20 mouse cellular contexts compared by ENCODE assay signal in the genomic region with DNA sequence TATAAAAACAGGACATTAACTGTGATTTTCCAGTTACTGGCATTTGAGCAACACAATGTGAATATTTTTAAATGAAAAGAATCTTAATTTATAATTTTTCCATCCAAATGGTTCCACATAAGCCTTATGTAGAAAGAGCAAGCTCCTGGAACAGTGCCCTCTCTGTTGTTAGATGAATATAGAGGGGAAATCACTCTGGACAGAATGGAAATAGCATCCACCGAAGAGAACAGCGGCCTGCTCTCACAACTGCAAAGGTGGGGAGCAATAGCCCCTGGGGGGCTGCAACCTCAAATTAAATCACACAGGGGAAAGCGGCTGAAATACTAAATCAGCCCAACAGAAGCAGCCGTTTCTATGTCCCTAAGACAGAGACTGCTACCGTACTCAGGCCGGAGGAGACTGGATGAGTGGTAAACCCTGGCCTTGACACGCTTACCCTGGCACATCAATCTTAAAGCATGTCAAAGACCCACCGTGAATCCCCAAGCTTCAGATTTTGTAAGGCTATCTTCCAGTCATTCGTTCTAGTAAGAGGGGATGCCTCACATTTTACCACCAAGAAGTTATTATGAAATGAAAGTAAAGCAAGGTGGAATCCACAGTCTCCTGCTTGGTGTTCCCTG.
DNase-seq lines count a peak whose midpoint lies in the region; ATAC-seq and TF ChIP-seq lines count a peak whose summit lies in the region.
"Had no signal": no experiment of that assay in that cellular context is flagged by ENCODE, and none has a peak within 500 bp of the region (broad histone marks: within the 10 kb centered on the region; RNA-seq: fewer than 3 reads in every experiment).

No protein-coding gene starts in this region.

- H3K27ac ChIP-seq in kidney, embryonic 16.5 days (ENCODE audit: low read length), result 0 out of 2 replicates have a peak overlapping the region, but pooled peaks have one; percentile 12
- no peak overlapping the region for H3K27ac ChIP-seq in lung, postnatal 0 days (ENCODE audit: low read length)
- H3K27ac ChIP-seq: embryonic facial prominence, embryonic 13.5 days; hindbrain, embryonic 12.5 days; limb, embryonic 12.5 days; liver, embryonic 12.5 days; midbrain, embryonic 10.5 days had no signal

- H3K36me3 ChIP-seq in kidney, embryonic 16.5 days (ENCODE audit: insufficient read depth, low read length), result 0 out of 2 replicates have a peak, but pooled peaks cover 2% of the 10 kb centered on the region
- H3K36me3 ChIP-seq in lung, postnatal 0 days (ENCODE audit: insufficient read depth, low read length), result no peaks in the 10 kb centered on the region
- H3K36me3 ChIP-seq: embryonic facial prominence, embryonic 13.5 days; hindbrain, embryonic 12.5 days; limb, embryonic 12.5 days; liver, embryonic 12.5 days; midbrain, embryonic 10.5 days had no signal

- TF ChIP-seq EP300 in lung, postnatal 0 days (IDR thresholded peaks at IDR 0.05), result no peak

- no peak overlapping the region for H3K4me2 ChIP-seq in kidney, embryonic 16.5 days (replicated peaks; ENCODE audit: low read depth, low read length)
- no peak overlapping the region for H3K4me2 ChIP-seq in lung, postnatal 0 days (replicated peaks; ENCODE audit: low read depth, low read length)
- H3K4me2 ChIP-seq: embryonic facial prominence, embryonic 13.5 days; heart, embryonic 11.5 days; hindbrain, embryonic 12.5 days; limb, embryonic 12.5 days; liver, embryonic 12.5 days had no signal

- H3K4me1 ChIP-seq in kidney, embryonic 16.5 days (ENCODE audit: insufficient read depth, low read length), result 0 out of 2 replicates have a peak, but pooled peaks cover 2% of the 10 kb centered on the region
- H3K4me1 ChIP-seq in lung, postnatal 0 days (ENCODE audit: insufficient read depth, low read depth, low read length), result no peaks in the 10 kb centered on the region
- H3K4me1 ChIP-seq: liver, embryonic 12.5 days had no signal

- H3K9ac ChIP-seq in kidney, embryonic 16.5 days (replicated peaks; ENCODE audit: low read length), result no peak overlapping the region
- no peak overlapping the region for H3K9ac ChIP-seq in lung, postnatal 0 days (replicated peaks; ENCODE audit: low read depth)
- H3K9ac ChIP-seq: embryonic facial prominence, embryonic 13.5 days; hindbrain, embryonic 12.5 days; limb, embryonic 12.5 days; liver, embryonic 12.5 days had no signal

- no peak overlapping the region for H3K4me3 ChIP-seq in kidney, embryonic 16.5 days (ENCODE audit: low read length)
- no peak overlapping the region for H3K4me3 ChIP-seq in lung, postnatal 0 days (ENCODE audit: low read depth, low read length)
- H3K4me3 ChIP-seq: embryonic facial prominence, embryonic 13.5 days; hindbrain, embryonic 12.5 days; limb, embryonic 12.5 days; liver, embryonic 12.5 days; midbrain, embryonic 10.5 days had no signal

- ATAC-seq in kidney, embryonic 16.5 days (ENCODE audit: low FRiP score, low TSS enrichment), result no peak
- ATAC-seq in lung, postnatal 0 days, result no peak
- ATAC-seq: inflammation-experienced regulatory T-cells, adult 6 months; liver, embryonic 12.5 days had no signal

- no peaks in the 10 kb centered on the region for H3K27me3 ChIP-seq in kidney, embryonic 16.5 days (ENCODE audit: insufficient read depth, low read length)
- no peaks in the 10 kb centered on the region for H3K27me3 ChIP-seq in lung, postnatal 0 days (replicated peaks; ENCODE audit: insufficient read depth, low read length)
- H3K27me3 ChIP-seq: embryonic facial prominence, embryonic 13.5 days; hindbrain, embryonic 12.5 days; limb, embryonic 12.5 days; liver, embryonic 12.5 days had no signal

- no peak for TF ChIP-seq CTCF in lung, postnatal 0 days (IDR thresholded peaks at IDR 0.05)

- DNase-seq in kidney, adult 11 months, result no peak
- DNase-seq in lung, postnatal 0 days (ENCODE audit: low spot score), result peak; percentile 12
- no peak for DNase-seq in lung, postnatal 25 days (ENCODE audit: low spot score)
- peak; percentile 51 for DNase-seq in adrenal gland, adult 2 months
- DNase-seq in adrenal gland, postnatal 14 days, result peak; percentile 26
- no peak for DNase-seq in urinary bladder, postnatal 10 days (ENCODE audit: low spot score)
- DNase-seq: cerebellum, adult 9-11 months; heart, postnatal 10 days; kidney, adult 9 months; lung, adult 2 months; lung, postnatal 4 days; thymus, postnatal 14 days had no signal

- H3K9me3 ChIP-seq in kidney, embryonic 16.5 days (ENCODE audit: low read length), result no peaks in the 10 kb centered on the region
- H3K9me3 ChIP-seq in lung, postnatal 0 days (ENCODE audit: low read length), result no peaks in the 10 kb centered on the region
- H3K9me3 ChIP-seq: embryonic facial prominence, embryonic 13.5 days; hindbrain, embryonic 12.5 days; limb, embryonic 12.5 days; liver, embryonic 12.5 days; midbrain, embryonic 10.5 days had no signal

- WGBS in kidney, embryonic 16.5 days, result 61% methylated on average over 9 of the region's 9 CpGs
- 73% methylated on average over 9 of the region's 9 CpGs for WGBS in lung, postnatal 0 days

Comparison
In these comparisons a context has a peak if more than half of its experiments do, and no peak if none do; other contexts are left out.
1. DNase-seq: peak in lung, postnatal 0 days (single experiment), adrenal gland, adult 2 months (single experiment) and adrenal gland, postnatal 14 days (single experiment); none in kidney, adult 11 months (single experiment), lung, postnatal 25 days (single experiment) and urinary bladder, postnatal 10 days (single experiment).